Mouse (Mus musculus) hindbrain, postnatal 0 days (tissue): ENCODE data around the gene Hoxa1. TPM values are rescaled to one million over a fixed set of nuclear protein-coding genes. Genes with fewer than 3 reads are reported as not detected.

Experiments used
- ATAC-seq: fragments of 200-750 bp; cut with Nextera tagmentation; 2 replicates; pipeline ENCODE4 v1.8.0; 2017; ENCODE audit warnings: mild to moderate bottlenecking, moderate TSS enrichment, moderate library complexity
- DNase-seq: peaks from one replicate; pipeline ENCODE4 v3.0.0-alpha.2; 2015; ENCODE audit warnings: low spot score
- H3K27ac ChIP-seq: fragments of 300-500 bp; sonication (generic); 2 replicates; pipeline ENCODE4 v1.5.1; 2014; ENCODE audit warnings: mild to moderate bottlenecking
- H3K27me3 ChIP-seq: fragments of 300-500 bp; sonication (generic); 2 replicates; pipeline ENCODE4 v1.6.1; 2014; ENCODE audit warnings: low read length, mixed read lengths; ENCODE audit not compliant: insufficient read depth
- H3K36me3 ChIP-seq: fragments of 300-500 bp; sonication (generic); 2 replicates; pipeline ENCODE4 v1.6.1; 2014; ENCODE audit warnings: low read length, mixed read lengths; ENCODE audit not compliant: insufficient read depth
- H3K4me1 ChIP-seq: fragments of 300-500 bp; sonication (generic); 2 replicates; pipeline ENCODE4 v1.6.1; 2014; ENCODE audit warnings: antibody characterized with exemption, low read length, mixed read lengths; ENCODE audit not compliant: insufficient read depth
- H3K4me2 ChIP-seq: fragments of 300-500 bp; sonication (generic); 2 replicates; pipeline ENCODE4 v1.6.1; 2014; ENCODE audit warnings: low read depth, mild to moderate bottlenecking, low read length, moderate library complexity, mixed read lengths
- H3K4me3 ChIP-seq: fragments of 300-500 bp; sonication (generic); 2 replicates; pipeline ENCODE4 v1.5.1; 2014; ENCODE audit warnings: low read length
- H3K9ac ChIP-seq: fragments of 300-500 bp; sonication (generic); replicated peaks from 2 replicates; pipeline ENCODE4 v1.6.1; 2014; ENCODE audit warnings: mild to moderate bottlenecking, low read length, moderate library complexity, mixed read lengths
- H3K9me3 ChIP-seq: fragments of 300-500 bp; sonication (generic); 2 replicates; pipeline ENCODE4 v1.6.1; 2016; ENCODE audit warnings: low read length, mixed read lengths
- CTCF ChIP-seq: IDR thresholded peaks from 2 replicates; pipeline ENCODE4 v1.5.1; 2016; ENCODE audit warnings: antibody characterized with exemption, control low read depth, low read depth
- WGBS: fragments of 180-500 bp; shearing (Covaris S2); extraction: QIAGEN DNeasy Blood & Tissue Kit; methylation state at CpG from one replicate; pipeline ENCODE4 v1.1.7; 2014; 5-methylcytosine and 5-hydroxymethylcytosine counted together
- polyA plus RNA-seq: library from polyadenylated mRNA; unstranded; fragments of >200 nt; fragmentation: Nextera tagmentation; extraction: Ambion mirVana; gene quantifications from 2 replicates; pipeline ENCODE4 v1.2.1, GENCODE M21; 2015
- total RNA-seq: library from RNA; depleted of rRNA; stranded (reverse); fragments of >200 nt; gene quantifications from 2 replicates; pipeline ENCODE4 v1.2.3, GENCODE M21; 2014

Hoxa1 gene
- total and polyA plus RNA-seq, 2 experiments from 2014 or later, result 1.1 to 3.7 TPM

GRCm38 (mm10) chr6:52169499-52170165 is 11.5 kb upstream of the Hoxa1 start:
- peaks cover 10% of the 10 kb centered on the region; the same call in 1 of the 2 replicates for H3K4me1 ChIP-seq
- WGBS, result 7% methylated on average over 16 of the region's 16 CpGs
- H3K36me3 ChIP-seq, result no peaks in the 10 kb centered on the region
- no peak for ATAC-seq
- H3K27me3 ChIP-seq, result peaks cover 47% of the 10 kb centered on the region
- H3K9me3 ChIP-seq, result no peaks in the 10 kb centered on the region
- DNase-seq, result peak; percentile 13
- peak overlapping the region; percentile 40 for H3K9ac ChIP-seq
- peak overlapping the region; percentile 82 for H3K27ac ChIP-seq
- peak overlapping the region; percentile 9 for H3K4me3 ChIP-seq
- H3K4me2 ChIP-seq, result peak overlapping the region; percentile 93
- no peak for TF ChIP-seq CTCF

- WGBS, result 2% methylated on average over 41 of the region's 42 CpGs
- Histone ChIP-seq H3K4me2 (peak overlapping the region; percentile 93), H3K27me3 (peaks cover 43% of the 10 kb centered on the region), H3K4me3 (peak overlapping the region; percentile 37), H3K4me1 (peaks cover 10% of the 10 kb centered on the region; the same call in 1 of the 2 replicates), H3K9ac (peak overlapping the region; percentile 67), H3K9me3 (no peaks in the 10 kb centered on the region), H3K36me3 (no peaks in the 10 kb centered on the region), H3K27ac (peak overlapping the region; percentile 89)
- TF ChIP-seq CTCF, result no peak
- DNase-seq, result peak; percentile 46
- no peak for ATAC-seq
Measured at GRCm38 (mm10) chr6:52168191-52169055, 10.3 kb upstream of the Hoxa1 start.

- H3K4me1 ChIP-seq, result peaks cover 10% of the 10 kb centered on the region; the same call in 1 of the 2 replicates
- peak overlapping the region; percentile 89 for H3K27ac ChIP-seq
- H3K27me3 ChIP-seq, result peaks cover 41% of the 10 kb centered on the region
- no peaks in the 10 kb centered on the region for H3K36me3 ChIP-seq
- no peak for ATAC-seq
- peak overlapping the region; percentile 37 for H3K4me3 ChIP-seq
- H3K9ac ChIP-seq, result peak overlapping the region; percentile 67
- TF ChIP-seq CTCF, result no peak
- H3K9me3 ChIP-seq, result no peaks in the 10 kb centered on the region
- DNase-seq, result peak; percentile 62
- 7% methylated on average over 14 of the region's 14 CpGs for WGBS
- peak overlapping the region; percentile 93 for H3K4me2 ChIP-seq
Measured at GRCm38 (mm10) chr6:52167736-52168161, 9.6 kb upstream of the Hoxa1 start.

DNA sequence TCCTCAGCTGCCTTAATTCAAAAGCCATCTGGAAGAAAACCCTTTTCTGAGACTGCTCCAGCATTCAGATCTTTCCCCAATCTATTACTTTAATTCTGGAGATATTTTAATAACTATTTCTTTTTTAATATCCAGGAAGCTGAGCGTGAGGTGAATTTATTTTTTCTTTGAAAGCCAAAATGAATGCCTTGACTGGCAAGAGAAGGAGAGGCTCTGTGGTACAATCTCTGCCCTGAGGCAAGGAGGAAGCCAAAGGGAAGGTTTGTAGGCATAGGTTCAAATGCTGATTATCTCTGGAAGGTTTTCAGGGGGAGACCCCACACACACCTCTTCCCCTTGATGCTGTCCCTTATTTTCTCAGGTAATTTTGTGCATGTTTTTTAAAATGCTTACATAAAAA is 9.1 kb upstream of the Hoxa1 start:
- peaks cover 41% of the 10 kb centered on the region for H3K27me3 ChIP-seq
- peak overlapping the region; percentile 89 for H3K27ac ChIP-seq
- H3K4me2 ChIP-seq, result peak overlapping the region; percentile 93
- H3K36me3 ChIP-seq, result no peaks in the 10 kb centered on the region
- H3K9ac ChIP-seq, result peak overlapping the region; percentile 67
- H3K4me1 ChIP-seq, result peaks cover 10% of the 10 kb centered on the region; the same call in 1 of the 2 replicates
- DNase-seq (no peak), ATAC-seq (no peak)
- TF ChIP-seq CTCF, result no peak
- WGBS, result 11% methylated on average over 1 of the region's 1 CpGs
- no peaks in the 10 kb centered on the region for H3K9me3 ChIP-seq
- H3K4me3 ChIP-seq, result peak overlapping the region; percentile 37

GRCm38 (mm10) chr6:52166431-52167077 is 8.4 kb upstream of the Hoxa1 start:
- Histone ChIP-seq H3K27ac (peak overlapping the region; percentile 89), H3K9ac (peak overlapping the region; percentile 67), H3K4me3 (peak overlapping the region; percentile 37), H3K4me1 (peaks cover 10% of the 10 kb centered on the region; the same call in 1 of the 2 replicates), H3K36me3 (no peaks in the 10 kb centered on the region), H3K27me3 (peaks cover 40% of the 10 kb centered on the region), H3K4me2 (peak overlapping the region; percentile 93), H3K9me3 (no peaks in the 10 kb centered on the region)
- WGBS, result 9% methylated on average over 4 of the region's 4 CpGs
- ATAC-seq (no peak), DNase-seq (peak; percentile 33)
- TF ChIP-seq CTCF, result no peak

DNA sequence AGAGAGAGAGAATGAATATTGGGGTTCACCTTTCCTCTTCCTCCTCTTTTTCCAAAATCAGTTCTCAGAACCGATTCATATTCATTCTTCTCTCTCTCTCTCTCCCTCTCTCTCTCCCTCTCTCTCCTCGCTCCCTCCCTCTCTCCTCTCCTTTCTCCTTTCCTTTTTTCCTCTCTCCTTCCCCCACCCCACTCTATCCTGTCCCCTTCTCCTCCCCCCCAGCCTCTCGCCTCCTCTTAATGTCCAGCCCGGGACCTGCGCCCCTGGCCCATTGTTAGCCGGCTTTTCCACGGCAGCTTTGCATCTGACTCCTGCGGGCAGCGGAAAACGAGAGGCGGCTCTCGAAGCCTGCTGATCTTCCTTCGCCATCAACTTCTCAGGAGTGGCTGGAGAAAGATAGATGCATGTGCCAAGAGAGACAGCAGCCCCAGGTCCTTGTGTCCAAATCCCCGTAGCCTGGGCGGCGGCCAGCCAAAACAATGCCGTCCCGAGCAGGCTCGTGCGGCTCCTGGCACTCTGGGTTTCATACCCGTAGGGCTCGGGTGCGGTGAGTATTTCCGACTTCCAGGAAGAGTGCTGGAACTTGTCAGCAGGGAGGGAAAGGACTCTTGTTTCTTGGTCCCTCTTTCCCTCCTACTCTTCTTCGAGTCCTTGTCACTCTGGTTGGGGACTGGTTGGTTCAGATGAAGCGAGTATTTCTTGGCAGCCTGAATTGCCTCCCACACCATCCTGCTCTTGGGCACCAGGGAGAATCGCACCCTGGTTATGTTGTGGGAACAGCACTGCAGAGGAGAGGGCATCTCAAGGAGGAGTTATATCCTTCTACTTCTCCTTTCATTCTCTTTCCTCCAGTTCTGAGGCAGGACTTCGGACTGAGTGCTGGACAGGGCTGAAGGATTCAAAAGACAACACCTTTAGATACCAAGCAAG is 7.6 kb upstream of the Hoxa1 start:
- Histone ChIP-seq H3K4me1 (peaks cover 9% of the 10 kb centered on the region; the same call in 1 of the 2 replicates), H3K4me2 (peak overlapping the region; percentile 93), H3K9ac (peak overlapping the region; percentile 67), H3K27ac (peak overlapping the region; percentile 89), H3K36me3 (no peaks in the 10 kb centered on the region), H3K27me3 (peaks cover 31% of the 10 kb centered on the region), H3K4me3 (peak overlapping the region; percentile 46), H3K9me3 (no peaks in the 10 kb centered on the region)
- TF ChIP-seq CTCF, result no peak
- WGBS, result under 1% methylated on average over 28 of the region's 28 CpGs
- no peak for ATAC-seq
- DNase-seq, result peak; percentile 41
